Mouse (Mus musculus) layer of hippocampus, adult 2 months (tissue): ENCODE results near the gene Hist3h2ba. TPM values are rescaled to one million over a fixed set of nuclear protein-coding genes. Genes with fewer than 3 reads are reported as not detected.

Experiments
- DNase-seq, 2 experiments: peaks; one replicate each; pipeline ENCODE4 v3.0.0; 2022; ENCODE audit warnings: low spot score in 2 of 2
- H3K27ac ChIP-seq: fragments of 200-600 bp; 2 replicates; pipeline ENCODE4 v1.8.1; 2022
- H3K4me3 ChIP-seq: fragments of 200-600 bp; 2 replicates; pipeline ENCODE4 v1.8.1; 2022; ENCODE audit warnings: mild to moderate bottlenecking
- CTCF ChIP-seq: fragments of 200-600 bp; conservative IDR thresholded peaks from 2 replicates; pipeline ENCODE4 v1.8.1; 2022; ENCODE audit warnings: antibody characterized with exemption, mild to moderate bottlenecking, moderate library complexity
- microRNA-seq, 2 experiments: library from miRNA; unstranded; fragments of <30 nt; microRNA quantifications; one replicate each; pipeline ENCODE4 v1.2.0; 2021
- total RNA-seq, 2 experiments: library from RNA; stranded (reverse); gene quantifications; 2 replicates each; pipeline ENCODE4 v1.2.3; 2021

Hist3h2ba gene
- total RNA-seq, 2 experiments from 2014 or later, result 91.3 to 103 TPM

- no peak for DNase-seq
- H3K4me3 ChIP-seq, result no peak overlapping the region
- H3K27ac ChIP-seq, result no peak overlapping the region
- TF ChIP-seq CTCF, result no peak
Observed at GRCm38 (mm10) chr11:58985299-58985917, 36.7 kb downstream of the Hist3h2ba start.

GRCm38 (mm10) chr11:58989166-58989565, 40.4 kb downstream of the Hist3h2ba start:
- DNase-seq, result no peak
- no peak for TF ChIP-seq CTCF
- Histone ChIP-seq H3K27ac (no peak overlapping the region), H3K4me3 (no peak overlapping the region)

- Histone ChIP-seq H3K27ac (no peak overlapping the region), H3K4me3 (no peak overlapping the region)
- TF ChIP-seq CTCF, result peak; percentile 14; the same call in 1 of the 2 replicates
- no peak for DNase-seq
Observed at GRCm38 (mm10) chr11:58990141-58990540, 41.4 kb downstream of the Hist3h2ba start.

GRCm38 (mm10) chr11:58990794-58991193, 42.1 kb downstream of the Hist3h2ba start:
- TF ChIP-seq CTCF, result no peak
- no peak for DNase-seq

GRCm38 (mm10) chr11:58991911-58992310, 43.2 kb downstream of the Hist3h2ba start:
- Histone ChIP-seq H3K4me3 (no peak overlapping the region), H3K27ac (no peak overlapping the region)
- no peak for DNase-seq
- no peak for TF ChIP-seq CTCF

More at GRCm38 (mm10) chr11:58990794-58991193, 42.1 kb downstream of the Hist3h2ba start:
- H3K27ac ChIP-seq, result no peak overlapping the region
- no peak overlapping the region for H3K4me3 ChIP-seq

- DNase-seq, result no peak
Observed at GRCm38 (mm10) chr11:58993091-58993670, 44.5 kb downstream of the Hist3h2ba start.

GRCm38 (mm10) chr11:58994337-58994826, 45.7 kb downstream of the Hist3h2ba start:
- peak; percentile 41 to 43 for DNase-seq
- peak; percentile 50 for TF ChIP-seq CTCF
- Histone ChIP-seq H3K4me3 (peak overlapping the region; percentile 54), H3K27ac (peak overlapping the region; percentile 77)

More at GRCm38 (mm10) chr11:58993091-58993670, 44.5 kb downstream of the Hist3h2ba start:
- Histone ChIP-seq H3K4me3 (no peak overlapping the region), H3K27ac (no peak overlapping the region)
- TF ChIP-seq CTCF, result no peak

- Histone ChIP-seq H3K4me3 (no peak overlapping the region), H3K27ac (peak overlapping the region; percentile 77; the same call in 1 of the 2 replicates)
- no peak for DNase-seq
- no peak for TF ChIP-seq CTCF
Observed at GRCm38 (mm10) chr11:58995061-58995806, 46.5 kb downstream of the Hist3h2ba start.

GRCm38 (mm10) chr11:58995807-58996370, 47.2 kb downstream of the Hist3h2ba start:
- no peak for DNase-seq
- TF ChIP-seq CTCF, result peak; percentile 47
- Histone ChIP-seq H3K4me3 (no peak overlapping the region), H3K27ac (no peak overlapping the region)

GRCm38 (mm10) chr11:58997541-58997940, 48.8 kb downstream of the Hist3h2ba start:
- DNase-seq, result no peak
- H3K4me3 ChIP-seq, result no peak overlapping the region
- no peak for TF ChIP-seq CTCF
- H3K27ac ChIP-seq, result no peak overlapping the region

Small RNA genes lying within 50 kb of the gene (microRNA-seq; reads per million reads assigned to microRNA genes)
- gene Gm44313, result 0 reads per million in 2 experiments

Other genes starting within 250 kb of the Hist3h2ba start
- gene Olfr319, start 249.8 kb upstream of the Hist3h2ba start, total RNA-seq, result not detected
- gene Olfr318, start 224.9 kb upstream of the Hist3h2ba start, total RNA-seq, result not detected
- under 1 TPM; 0.20 to 0.25 TPM for gene Olfr317, start 209.7 kb upstream of the Hist3h2ba start, total RNA-seq
- under 1 TPM; 0.61 to 0.77 TPM for gene Olfr316, start 196.2 kb upstream of the Hist3h2ba start, total RNA-seq
- not detected for gene Olfr315, start 175.7 kb upstream of the Hist3h2ba start, total RNA-seq
- not detected for gene Olfr314, start 166.0 kb upstream of the Hist3h2ba start, total RNA-seq
- gene Fam183b, start 147.0 kb upstream of the Hist3h2ba start, total RNA-seq, result 1 to 10 TPM; 6.3 to 7.5 TPM
- not detected for gene Olfr313, start 133.9 kb upstream of the Hist3h2ba start, total RNA-seq
- gene Olfr312, start 119.7 kb upstream of the Hist3h2ba start, total RNA-seq, result not detected
- not detected for gene Olfr311, start 109.7 kb upstream of the Hist3h2ba start, total RNA-seq
- 10 to 100 TPM; 20.9 to 22.3 TPM for gene Gm12258, start 101.8 kb upstream of the Hist3h2ba start, total RNA-seq
- 10 to 100 TPM; 11.2 to 12.0 TPM for gene 2810021J22Rik, start 81.7 kb upstream of the Hist3h2ba start, total RNA-seq
- gene Zfp39, start 44.7 kb upstream of the Hist3h2ba start, total RNA-seq, result 10 to 100 TPM in 1 of 2 experiments, 1 to 10 TPM in 1; 9.9 to 10.3 TPM
- gene Btnl10, start 31.0 kb upstream of the Hist3h2ba start, total RNA-seq, result not detected
- 100 to 1,000 TPM; 462 to 508 TPM for gene Rnf187, start 10.0 kb upstream of the Hist3h2ba start, total RNA-seq
- gene Hist3h2a, start 5.8 kb downstream of the Hist3h2ba start, total RNA-seq, result 10 to 100 TPM; 66.0 to 69.3 TPM
- gene Trim17, start 5.8 kb downstream of the Hist3h2ba start, total RNA-seq, result 1 to 10 TPM; 5.3 to 6.5 TPM
- 10 to 100 TPM; 32.5 to 35.5 TPM for gene Trim11, start 29.2 kb downstream of the Hist3h2ba start, total RNA-seq
- 1 to 10 TPM; 1.2 to 1.5 TPM for gene Obscn, start 187.5 kb downstream of the Hist3h2ba start, total RNA-seq
- 1 to 10 TPM; 7.8 to 8.7 TPM for gene Iba57, start 214.8 kb downstream of the Hist3h2ba start, total RNA-seq
- gene Gjc2, start 234.3 kb downstream of the Hist3h2ba start, total RNA-seq, result 10 to 100 TPM; 10.2 to 10.8 TPM
- 100 to 1,000 TPM; 134 to 136 TPM for gene Guk1, start 243.3 kb downstream of the Hist3h2ba start, total RNA-seq